Comparison of ENCODE assay signal across 25 mouse cellular contexts in genomic region chr14:62474481-62474880, GRCm38 (mm10). TPM values are rescaled to one million over a fixed set of nuclear protein-coding genes. Genes with fewer than 3 reads are reported as not detected.
DNase-seq lines count a peak whose midpoint lies in the region; TF ChIP-seq lines count a peak whose summit lies in the region.
"Had no signal": no experiment of that assay in that cellular context is flagged by ENCODE, and none has a peak within 500 bp of the region (broad histone marks: within the 10 kb centered on the region; RNA-seq: fewer than 3 reads in every experiment).

No protein-coding gene starts in this region.

- no peak for DNase-seq in layer of hippocampus, adult 2 months (ENCODE audit: low spot score in 2 of 2)
- DNase-seq in layer of hippocampus, adult 11-12 months (ENCODE audit: low spot score) = no peak
- DNase-seq in 3T3-L1 (ENCODE audit: low read depth, low spot score) = peak; percentile 51
- peak; percentile 14 for DNase-seq in A20 (ENCODE audit: low read depth, low spot score)
- no peak for DNase-seq in brain, embryonic 14.5 days (ENCODE audit: low read depth)
- DNase-seq in adrenal gland, adult 8-10 months = no peak
- no peak for DNase-seq in frontal cortex, adult 2 months (ENCODE audit: extremely low spot score in 1 of 2, low spot score in 1 of 2)
- DNase-seq: adrenal gland, postnatal 25 days; cerebellum, postnatal 10 days; gastrocnemius, adult 2 months; heart, postnatal 4 days; kidney, adult 18-20 months; liver, embryonic 13.5 days; thymus, postnatal 14 days had no signal

- no peak for TF ChIP-seq POLR2A in brain, embryonic 14.5 days (IDR thresholded peaks at IDR 0.05; ENCODE audit: borderline replicate concordance, extremely low read depth, insufficient read depth, insufficient read length, poor library complexity, severe bottlenecking)

- no peak overlapping the region for H3K4me3 ChIP-seq in layer of hippocampus, adult 2 months
- H3K4me3 ChIP-seq: embryonic facial prominence, embryonic 13.5 days; erythroblast, embryonic 14.5 days; forebrain, embryonic 12.5 days; gastrocnemius, adult 2 months; heart, embryonic 10.5 days; hindbrain, embryonic 15.5 days; limb, embryonic 12.5 days; liver, embryonic 13.5 days had no signal

- no peak overlapping the region for H3K27ac ChIP-seq in layer of hippocampus, adult 2 months
- H3K27ac ChIP-seq: embryonic facial prominence, embryonic 13.5 days; forebrain, embryonic 12.5 days; gastrocnemius, adult 2 months; heart, embryonic 10.5 days; hindbrain, embryonic 15.5 days; limb, embryonic 12.5 days; liver, embryonic 13.5 days; macrophage had no signal

- TF ChIP-seq CTCF in layer of hippocampus, adult 2 months (conservative IDR thresholded peaks at IDR 0.05) = peak; percentile 32
- TF ChIP-seq CTCF in brain, embryonic 14.5 days (IDR thresholded peaks at IDR 0.05; ENCODE audit: borderline replicate concordance, extremely low read depth, insufficient read depth, insufficient read length) = peak; percentile 10; the same call in 1 of the 2 replicates

RNA-seq across cellular contexts. Expression of gene Gucy1b2, which starts 18.4 kb away (rescaled TPM):
- under 1 TPM in 1 of 2 experiments, not detected in 1; 0.37 TPM for total RNA-seq in layer of hippocampus, adult 2 months (2021)
- polyA plus RNA-seq in brain, embryonic 14.5 days (2012; rRNA removed) = 1.1 and 2.0 TPM in 2 replicates
- 1 to 10 TPM in 3 of 4 experiments, under 1 TPM in 1; 0.97 to 1.9 (median 1.3) TPM for total RNA-seq in adrenal gland, adult 8-10 months (2022)
- polyA plus RNA-seq in frontal cortex, adult 2 months (2012; rRNA removed) = 0.19 and 0.32 TPM in 2 replicates
- total RNA-seq: ES-E14; gastrocnemius, adult 2 months; granulocyte monocyte progenitor cell, adult 5-6 weeks had no signal
- polyA plus RNA-seq: erythroblast, embryonic 14.5 days; kidney, embryonic 16.5 days; liver, embryonic 13.5 days; macrophage; spleen, adult 2 months had no signal

Comparison
In these comparisons a context has a peak if more than half of its experiments do, and no peak if none do; other contexts are left out.
1. DNase-seq: peak in 3T3-L1 (single experiment) and A20 (single experiment); none in layer of hippocampus, adult 2 months (0 of 2), layer of hippocampus, adult 11-12 months (single experiment), brain, embryonic 14.5 days (single experiment), adrenal gland, adult 8-10 months (single experiment) and frontal cortex, adult 2 months (0 of 2).